Mouse (Mus musculus) forebrain, embryonic 11.5 days (tissue): Measurements from ENCODE around the gene Glo1. TPM values are rescaled to one million over a fixed set of nuclear protein-coding genes. Genes with fewer than 3 reads are reported as not detected.
A peak's percentile ranks its signal among the peaks of the same experiment; 100 is the strongest.
"Not testable (repeated sequence)": the region's sequence is repeated elsewhere in the genome, so short reads cannot be mapped to it uniquely, and the experiment has no call there.

Experiments
- ATAC-seq: fragments of 200-750 bp; cut with Nextera tagmentation; replicated peaks from 2 replicates; pipeline ENCODE4 v1.8.0; 2017; ENCODE audit warnings: moderate TSS enrichment; ENCODE audit not compliant: low FRiP score
- DNase-seq: peaks from one replicate; pipeline ENCODE4 v3.0.0-alpha.2; 2017; ENCODE audit warnings: low spot score
- H3K27ac ChIP-seq: fragments of 300-500 bp; sonication (generic); 2 replicates; pipeline ENCODE4 v1.5.1; 2014; ENCODE audit warnings: low read depth, low read length
- H3K27me3 ChIP-seq: fragments of 300-500 bp; sonication (generic); 2 replicates; pipeline ENCODE4 v1.6.1; 2014; ENCODE audit warnings: mild to moderate bottlenecking, low read length, mixed read lengths; ENCODE audit not compliant: control insufficient read depth, insufficient read depth
- H3K36me3 ChIP-seq: fragments of 300-500 bp; sonication (generic); 2 replicates; pipeline ENCODE4 v1.6.1; 2014; ENCODE audit warnings: mild to moderate bottlenecking, low read length, moderate library complexity, mixed read lengths; ENCODE audit not compliant: control insufficient read depth, insufficient read depth
- H3K4me1 ChIP-seq: fragments of 300-500 bp; sonication (generic); replicated peaks from 2 replicates; pipeline ENCODE4 v1.6.1; 2014; ENCODE audit warnings: low read length, mixed read lengths; ENCODE audit not compliant: control insufficient read depth, insufficient read depth
- H3K4me2 ChIP-seq: fragments of 300-500 bp; sonication (generic); 2 replicates; pipeline ENCODE4 v1.6.1; 2014; ENCODE audit warnings: low read depth, mild to moderate bottlenecking, low read length, moderate library complexity, mixed read lengths; ENCODE audit not compliant: severe bottlenecking
- H3K4me3 ChIP-seq: fragments of 300-500 bp; sonication (generic); 2 replicates; pipeline ENCODE4 v1.5.1; 2014; ENCODE audit warnings: low read depth, low read length
- H3K9ac ChIP-seq: fragments of 300-500 bp; sonication (generic); 2 replicates; pipeline ENCODE4 v1.6.1; 2014; ENCODE audit warnings: low read length
- H3K9me3 ChIP-seq: fragments of 300-500 bp; sonication (generic); 2 replicates; pipeline ENCODE4 v1.6.1; 2016; ENCODE audit warnings: low read length, mixed read lengths; ENCODE audit not compliant: control insufficient read depth
- WGBS: fragments of 180-500 bp; shearing (Covaris S2); extraction: QIAGEN DNeasy Blood & Tissue Kit; methylation state at CpG from one replicate; pipeline ENCODE4 v1.1.7; 2014; 5-methylcytosine and 5-hydroxymethylcytosine counted together
- polyA plus RNA-seq: library from polyadenylated mRNA; unstranded; fragments of >200 nt; fragmentation: Nextera tagmentation; extraction: Ambion mirVana; gene quantifications from 2 replicates; pipeline ENCODE4 v1.2.1, GENCODE M21; 2014

Glo1 gene
- 264 and 288 TPM in 2 replicates for polyA plus RNA-seq

- DNase-seq, H3K4me1 ChIP-seq, H3K9me3 ChIP-seq, H3K9ac ChIP-seq, H3K36me3 ChIP-seq, H3K4me2 ChIP-seq, H3K27me3 ChIP-seq, H3K27ac ChIP-seq, ATAC-seq, H3K4me3 ChIP-seq: not testable (repeated sequence)
- WGBS: no CpG with 5 or more reads among the region's 20 CpGs
Measured at GRCm38 (mm10) chr17:30626719-30627118, at the start of gene Glo1. Gene Glo1, minus strand, starts transcription at chr17:30626871.

- no peak for ATAC-seq
Measured at GRCm38 (mm10) chr17:30675021-30675740, 48.5 kb upstream of the Glo1 start.

GRCm38 (mm10) chr17:30673023-30673422 is 46.4 kb upstream of the Glo1 start:
- Histone ChIP-seq H3K27ac (no peak overlapping the region), H3K4me3 (no peak overlapping the region), H3K9me3 (no peaks in the 10 kb centered on the region), H3K27me3 (no peaks in the 10 kb centered on the region), H3K4me1 (no peaks in the 10 kb centered on the region), H3K36me3 (no peaks in the 10 kb centered on the region), H3K4me2 (no peak overlapping the region), H3K9ac (no peak overlapping the region)
- no peak for ATAC-seq
- DNase-seq: no peak
- 93% methylated on average over 6 of the region's 6 CpGs for WGBS

More at GRCm38 (mm10) chr17:30675021-30675740, 48.5 kb upstream of the Glo1 start:
- no peaks in the 10 kb centered on the region for H3K27me3 ChIP-seq
- H3K27ac ChIP-seq: no peak overlapping the region
- H3K4me2 ChIP-seq: no peak overlapping the region
- H3K36me3 ChIP-seq: no peaks in the 10 kb centered on the region
- H3K4me1 ChIP-seq: no peaks in the 10 kb centered on the region
- WGBS: 90% methylated on average over 9 of the region's 9 CpGs
- H3K4me3 ChIP-seq: no peak overlapping the region
- H3K9ac ChIP-seq: no peak overlapping the region
- DNase-seq: no peak
- H3K9me3 ChIP-seq: no peaks in the 10 kb centered on the region

GRCm38 (mm10) chr17:30672556-30672955 is 45.9 kb upstream of the Glo1 start:
- H3K27me3 ChIP-seq: no peaks in the 10 kb centered on the region
- no peak overlapping the region for H3K4me2 ChIP-seq
- no peaks in the 10 kb centered on the region for H3K36me3 ChIP-seq
- no peak overlapping the region for H3K9ac ChIP-seq
- ATAC-seq (no peak), DNase-seq (no peak)
- no peaks in the 10 kb centered on the region for H3K9me3 ChIP-seq
- H3K4me3 ChIP-seq: no peak overlapping the region
- H3K4me1 ChIP-seq: no peaks in the 10 kb centered on the region
- H3K27ac ChIP-seq: no peak overlapping the region
- WGBS: 56% methylated on average over 4 of the region's 4 CpGs

- DNase-seq (no peak), ATAC-seq (no peak)
- Histone ChIP-seq H3K4me3 (no peak overlapping the region), H3K4me2 (no peak overlapping the region), H3K27ac (no peak overlapping the region), H3K36me3 (no peaks in the 10 kb centered on the region), H3K4me1 (no peaks in the 10 kb centered on the region), H3K27me3 (no peaks in the 10 kb centered on the region), H3K9ac (no peak overlapping the region), H3K9me3 (peaks cover 5% of the 10 kb centered on the region; the same call in 1 of the 2 replicates)
- WGBS: 80% methylated on average over 5 of the region's 5 CpGs
Measured at GRCm38 (mm10) chr17:30664856-30665255, 38.2 kb upstream of the Glo1 start.

- H3K4me3 ChIP-seq: no peak overlapping the region
- H3K27me3 ChIP-seq: no peaks in the 10 kb centered on the region
- no peak overlapping the region for H3K9ac ChIP-seq
- peaks cover 5% of the 10 kb centered on the region; the same call in 1 of the 2 replicates for H3K9me3 ChIP-seq
- H3K27ac ChIP-seq: no peak overlapping the region
- no peak for DNase-seq
- no peak overlapping the region for H3K4me2 ChIP-seq
- H3K4me1 ChIP-seq: no peaks in the 10 kb centered on the region
- ATAC-seq: no peak
- no peaks in the 10 kb centered on the region for H3K36me3 ChIP-seq
- 92% methylated on average over 8 of the region's 8 CpGs for WGBS
Measured at GRCm38 (mm10) chr17:30663170-30663569, 36.5 kb upstream of the Glo1 start.

- no peak overlapping the region for H3K4me2 ChIP-seq
- H3K27me3 ChIP-seq: no peaks in the 10 kb centered on the region
- 81% methylated on average over 8 of the region's 8 CpGs for WGBS
- H3K4me1 ChIP-seq: no peaks in the 10 kb centered on the region
- no peak overlapping the region for H3K4me3 ChIP-seq
- no peak overlapping the region for H3K9ac ChIP-seq
- no peak for DNase-seq
- peaks cover 5% of the 10 kb centered on the region; the same call in 1 of the 2 replicates for H3K9me3 ChIP-seq
- H3K27ac ChIP-seq: no peak overlapping the region
- no peaks in the 10 kb centered on the region for H3K36me3 ChIP-seq
- no peak for ATAC-seq
Measured at GRCm38 (mm10) chr17:30662131-30662530, 35.5 kb upstream of the Glo1 start.

- Histone ChIP-seq H3K4me3 (peak overlapping the region; percentile 30), H3K9ac (peak overlapping the region; percentile 45), H3K27me3 (no peaks in the 10 kb centered on the region), H3K27ac (no peak overlapping the region), H3K4me2 (peak overlapping the region; percentile 48), H3K36me3 (no peaks in the 10 kb centered on the region), H3K9me3 (no peaks in the 10 kb centered on the region), H3K4me1 (no peaks in the 10 kb centered on the region)
- 15% methylated on average over 13 of the region's 13 CpGs for WGBS
- DNase-seq: peak; percentile 59
- peak; percentile 55; the same call in 1 of the 2 replicates for ATAC-seq
Measured at GRCm38 (mm10) chr17:30658152-30658544, 31.5 kb upstream of the Glo1 start.
